Mouse (Mus musculus) liver, embryonic 14.5 days (tissue): ENCODE results near the gene Hba-a1.

Experiments used
- CTCF ChIP-seq: IDR thresholded peaks from 2 replicates; pipeline ENCODE4 v1.5.1; 2016; ENCODE audit warnings: antibody characterized with exemption, low read depth, control low read depth
- EP300 ChIP-seq: IDR thresholded peaks from 2 replicates; pipeline ENCODE4 v1.6.1; 2016; ENCODE audit warnings: antibody characterized with exemption, low read depth

DNA sequence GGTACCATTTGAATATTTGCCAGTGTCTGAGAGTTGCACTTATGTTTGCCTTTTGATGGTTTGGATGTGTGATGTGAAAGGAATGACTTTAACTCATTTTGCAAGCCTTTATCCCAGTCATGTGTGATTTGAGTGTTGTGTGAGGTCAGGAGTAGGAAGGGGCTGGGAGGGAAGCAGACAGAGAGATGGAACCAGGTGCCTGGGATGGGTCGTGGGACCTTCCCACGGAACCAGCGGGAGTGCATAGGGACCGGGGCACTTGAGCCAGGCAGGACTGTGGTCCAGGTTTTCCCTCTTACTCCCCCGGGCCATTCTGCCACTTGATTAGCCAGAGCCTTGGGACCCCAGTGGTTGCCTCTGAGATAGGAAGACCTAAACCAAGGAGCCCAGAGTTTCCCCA lies 15.3 kb upstream of the Hba-a1 start:
- TF ChIP-seq CTCF (no peak), EP300 (no peak)
